Mouse (Mus musculus): ENCODE data around the gene Rnf7.

DNA sequence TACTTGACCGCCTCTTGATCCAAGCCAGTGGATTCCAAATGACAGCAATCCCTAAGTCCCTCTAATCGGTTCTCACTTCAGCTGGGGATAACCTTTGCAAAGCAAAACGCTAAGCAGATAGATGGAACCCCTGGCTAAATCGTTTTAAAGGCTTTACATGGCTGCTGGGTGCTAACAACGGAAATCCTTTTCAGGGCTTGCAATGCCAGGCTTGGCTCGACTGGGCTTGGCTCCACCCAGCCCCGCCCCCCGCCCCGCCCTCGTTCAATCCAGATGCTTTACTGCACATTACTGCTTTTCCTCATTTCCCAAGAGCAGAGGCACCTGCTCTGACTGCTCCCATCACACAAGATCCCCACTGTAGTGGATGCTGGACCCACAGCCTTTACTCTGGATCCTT, 36.4 kb downstream of the Rnf7 start:
- TF ChIP-seq CTCF (conservative IDR thresholded peaks at IDR 0.05; ENCODE audit: insufficient read depth, insufficient read length, low read depth, low read length) = no peak
- no peak for TF ChIP-seq POLR2A (IDR thresholded peaks at IDR 0.05; ENCODE audit: low read depth, low read length)

Data from kidney, adult 2 months (tissue).